Mouse (Mus musculus): ENCODE measurements around the gene AU021092.

GRCm38 (mm10) chr16:5185691-5186090 is 36.4 kb downstream of the AU021092 start:
- TF ChIP-seq POLR2A (IDR thresholded peaks at IDR 0.05; ENCODE audit: insufficient read depth, low read depth, low read length) (no peak), CTCF (IDR thresholded peaks at IDR 0.05) (no peak), EP300 (IDR thresholded peaks at IDR 0.05; ENCODE audit: insufficient read depth, low read depth, low read length) (no peak)
